Mouse (Mus musculus): ENCODE measurements around the gene Trappc4. TPM values are rescaled to one million over a fixed set of nuclear protein-coding genes. Genes with fewer than 3 reads are reported as not detected.

Gene Trappc4
- polyA plus RNA-seq, 1 experiment from 2014 or later: 347 TPM

DNA sequence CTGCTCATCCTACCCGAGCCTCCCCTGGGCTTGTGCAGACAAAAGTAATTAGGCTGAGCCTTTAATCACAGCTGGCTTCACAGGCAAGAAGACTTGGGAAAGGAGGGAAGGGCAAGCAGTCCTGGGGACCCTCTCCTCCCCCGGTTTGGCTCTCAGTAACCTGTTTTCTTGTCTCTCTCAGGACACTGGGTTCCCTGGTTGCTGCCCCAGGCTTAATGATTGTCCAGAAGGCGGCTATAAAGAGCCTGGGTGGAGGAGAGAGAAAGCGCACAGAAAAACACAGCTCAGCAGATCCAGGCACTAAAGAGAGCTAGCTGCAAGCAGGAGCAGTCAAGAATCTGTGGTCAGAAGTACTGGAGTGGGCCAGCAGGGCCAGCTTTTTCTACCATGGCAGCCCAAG is 9.3 kb downstream of the Trappc4 start:
- Histone ChIP-seq H3K27ac (ENCODE audit: low read depth, low read length) (no peak overlapping the region), H3K4me2 (ENCODE audit: low read length) (peak overlapping the region; percentile 71), H3K9ac (ENCODE audit: low read length) (peak overlapping the region; percentile 4; the same call in 1 of the 2 replicates), H3K4me3 (ENCODE audit: low read depth, low read length) (peak overlapping the region; percentile 66), H3K4me1 (ENCODE audit: control insufficient read depth, insufficient read depth, low read length) (0 out of 2 replicates have a peak, but pooled peaks cover 6% of the 10 kb centered on the region), H3K36me3 (ENCODE audit: control insufficient read depth, insufficient read depth, low read length) (peaks cover 40% of the 10 kb centered on the region), H3K27me3 (replicated peaks; ENCODE audit: control insufficient read depth, insufficient read depth, low read length) (no peaks in the 10 kb centered on the region), H3K9me3 (replicated peaks; ENCODE audit: control insufficient read depth, low read length) (no peaks in the 10 kb centered on the region)
- ATAC-seq (no peak), DNase-seq (ENCODE audit: low spot score) (no peak)
- WGBS: 15% methylated on average over 4 of the region's 4 CpGs

GRCm38 (mm10) chr9:44396684-44397411 is 10.6 kb downstream of the Trappc4 start, which contains the start of gene Slc37a4:
TSS of gene Slc37a4 (plus strand) at chr9:44396852.
- Histone ChIP-seq H3K4me3 (ENCODE audit: low read depth, low read length) (peak within 1 kb of the TSS; percentile 66), H3K27me3 (replicated peaks; ENCODE audit: control insufficient read depth, insufficient read depth, low read length) (no peaks in the 10 kb centered on the region)
- WGBS: under 1% methylated on average over 42 of the region's 43 CpGs

GRCm38 (mm10) chr9:44391466-44391865 is 15.9 kb downstream of the Trappc4 start:
- ATAC-seq: peak; percentile 61; the same call in 1 of the 2 replicates
- peaks cover 61% of the 10 kb centered on the region for H3K36me3 ChIP-seq (ENCODE audit: control insufficient read depth, insufficient read depth, low read length)
- 32% methylated on average over 4 of the region's 4 CpGs for WGBS

More at GRCm38 (mm10) chr9:44396684-44397411, 10.6 kb downstream of the Trappc4 start, which contains the start of gene Slc37a4:
- H3K27ac ChIP-seq (ENCODE audit: low read depth, low read length): peak within 1 kb of the TSS; percentile 39; the same call in 1 of the 2 replicates
- peak within 1 kb of the TSS; percentile 69 for H3K9ac ChIP-seq (ENCODE audit: low read length)
- peak within 1 kb of the TSS; percentile 71 for H3K4me2 ChIP-seq (ENCODE audit: low read length)
- peaks cover 39% of the 10 kb centered on the region for H3K36me3 ChIP-seq (ENCODE audit: control insufficient read depth, insufficient read depth, low read length)
- 0 out of 2 replicates have a peak, but pooled peaks cover 6% of the 10 kb centered on the region for H3K4me1 ChIP-seq (ENCODE audit: control insufficient read depth, insufficient read depth, low read length)
- H3K9me3 ChIP-seq (replicated peaks; ENCODE audit: control insufficient read depth, low read length): no peaks in the 10 kb centered on the region
- peak; percentile 97 for ATAC-seq
- DNase-seq (ENCODE audit: low spot score): peak; percentile 95

GRCm38 (mm10) chr9:44389273-44389672 is 18.1 kb downstream of the Trappc4 start:
- H3K27me3 ChIP-seq (replicated peaks; ENCODE audit: control insufficient read depth, insufficient read depth, low read length): no peaks in the 10 kb centered on the region
- H3K4me2 ChIP-seq (ENCODE audit: low read length): no peak overlapping the region
- no peak overlapping the region for H3K4me3 ChIP-seq (ENCODE audit: low read depth, low read length)
- H3K9ac ChIP-seq (ENCODE audit: low read length): no peak overlapping the region
- H3K9me3 ChIP-seq (replicated peaks; ENCODE audit: control insufficient read depth, low read length): no peaks in the 10 kb centered on the region
- ATAC-seq: no peak
- H3K4me1 ChIP-seq (ENCODE audit: control insufficient read depth, insufficient read depth, low read length): no peaks in the 10 kb centered on the region
- DNase-seq (ENCODE audit: low spot score): peak; percentile 59
- H3K27ac ChIP-seq (ENCODE audit: low read depth, low read length): no peak overlapping the region
- WGBS: 61% methylated on average over 8 of the region's 8 CpGs
- peaks cover 83% of the 10 kb centered on the region for H3K36me3 ChIP-seq (ENCODE audit: control insufficient read depth, insufficient read depth, low read length)

More at GRCm38 (mm10) chr9:44391466-44391865, 15.9 kb downstream of the Trappc4 start:
- H3K4me2 ChIP-seq (ENCODE audit: low read length): no peak overlapping the region
- no peaks in the 10 kb centered on the region for H3K27me3 ChIP-seq (replicated peaks; ENCODE audit: control insufficient read depth, insufficient read depth, low read length)
- DNase-seq (ENCODE audit: low spot score): peak; percentile 72
- no peak overlapping the region for H3K9ac ChIP-seq (ENCODE audit: low read length)
- H3K27ac ChIP-seq (ENCODE audit: low read depth, low read length): no peak overlapping the region; the same call in 1 of the 2 replicates
- no peaks in the 10 kb centered on the region for H3K4me1 ChIP-seq (ENCODE audit: control insufficient read depth, insufficient read depth, low read length)
- no peaks in the 10 kb centered on the region for H3K9me3 ChIP-seq (replicated peaks; ENCODE audit: control insufficient read depth, low read length)
- H3K4me3 ChIP-seq (ENCODE audit: low read depth, low read length): no peak overlapping the region

DNA sequence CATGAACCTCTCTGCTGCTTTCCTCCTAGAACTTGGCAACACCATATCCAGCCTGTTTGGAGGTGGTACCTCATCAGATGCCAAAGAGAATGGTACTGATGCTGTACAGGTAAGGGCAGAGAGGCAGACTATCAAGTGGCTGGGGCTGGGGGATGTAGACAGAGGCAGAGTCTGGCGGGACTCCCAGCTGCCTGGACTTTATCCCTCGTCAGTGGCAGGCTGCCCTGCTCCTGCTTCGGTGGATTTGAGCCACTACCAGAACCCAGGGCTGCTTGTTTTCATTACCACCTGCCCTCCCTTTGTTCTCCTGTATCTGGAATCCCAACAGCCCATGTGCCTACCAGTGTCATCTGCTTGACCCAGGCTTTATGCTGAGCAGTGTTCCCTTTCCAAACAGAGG is 20.2 kb downstream of the Trappc4 start:
- Histone ChIP-seq H3K4me3 (ENCODE audit: low read depth, low read length) (no peak overlapping the region), H3K36me3 (ENCODE audit: control insufficient read depth, insufficient read depth, low read length) (peaks cover 97% of the 10 kb centered on the region), H3K27ac (ENCODE audit: low read depth, low read length) (no peak overlapping the region), H3K4me1 (ENCODE audit: control insufficient read depth, insufficient read depth, low read length) (no peaks in the 10 kb centered on the region), H3K9me3 (replicated peaks; ENCODE audit: control insufficient read depth, low read length) (no peaks in the 10 kb centered on the region), H3K27me3 (replicated peaks; ENCODE audit: control insufficient read depth, insufficient read depth, low read length) (no peaks in the 10 kb centered on the region), H3K4me2 (ENCODE audit: low read length) (no peak overlapping the region), H3K9ac (ENCODE audit: low read length) (no peak overlapping the region)
- ATAC-seq (no peak), DNase-seq (ENCODE audit: low spot score) (no peak)
- WGBS: 85% methylated on average over 3 of the region's 3 CpGs

GRCm38 (mm10) chr9:44384596-44384995 is 22.8 kb downstream of the Trappc4 start:
- H3K36me3 ChIP-seq (ENCODE audit: control insufficient read depth, insufficient read depth, low read length): peaks cover 88% of the 10 kb centered on the region
- H3K4me2 ChIP-seq (ENCODE audit: low read length): no peak overlapping the region
- no peak for DNase-seq (ENCODE audit: low spot score)
- no peak overlapping the region for H3K9ac ChIP-seq (ENCODE audit: low read length)
- H3K27ac ChIP-seq (ENCODE audit: low read depth, low read length): no peak overlapping the region
- H3K4me1 ChIP-seq (ENCODE audit: control insufficient read depth, insufficient read depth, low read length): peaks cover 8% of the 10 kb centered on the region
- H3K4me3 ChIP-seq (ENCODE audit: low read depth, low read length): no peak overlapping the region
- WGBS: 94% methylated on average over 13 of the region's 13 CpGs
- H3K9me3 ChIP-seq (replicated peaks; ENCODE audit: control insufficient read depth, low read length): no peaks in the 10 kb centered on the region
- no peak for ATAC-seq
- H3K27me3 ChIP-seq (replicated peaks; ENCODE audit: control insufficient read depth, insufficient read depth, low read length): no peaks in the 10 kb centered on the region

- no peaks in the 10 kb centered on the region for H3K9me3 ChIP-seq (replicated peaks; ENCODE audit: control insufficient read depth, low read length)
- 7% methylated on average over 15 of the region's 15 CpGs for WGBS
- ATAC-seq (peak; percentile 30), DNase-seq (ENCODE audit: low spot score) (no peak)
- H3K4me3 ChIP-seq (ENCODE audit: low read depth, low read length): peak overlapping the region; percentile 86
- H3K4me2 ChIP-seq (ENCODE audit: low read length): peak overlapping the region; percentile 96
- peak overlapping the region; percentile 78 for H3K27ac ChIP-seq (ENCODE audit: low read depth, low read length)
- H3K36me3 ChIP-seq (ENCODE audit: control insufficient read depth, insufficient read depth, low read length): peaks cover 41% of the 10 kb centered on the region
- H3K27me3 ChIP-seq (replicated peaks; ENCODE audit: control insufficient read depth, insufficient read depth, low read length): no peaks in the 10 kb centered on the region
- peak overlapping the region; percentile 90 for H3K9ac ChIP-seq (ENCODE audit: low read length)
- peaks cover 8% of the 10 kb centered on the region for H3K4me1 ChIP-seq (ENCODE audit: control insufficient read depth, insufficient read depth, low read length)
Measured at GRCm38 (mm10) chr9:44379862-44380261, 27.5 kb downstream of the Trappc4 start.

DNA sequence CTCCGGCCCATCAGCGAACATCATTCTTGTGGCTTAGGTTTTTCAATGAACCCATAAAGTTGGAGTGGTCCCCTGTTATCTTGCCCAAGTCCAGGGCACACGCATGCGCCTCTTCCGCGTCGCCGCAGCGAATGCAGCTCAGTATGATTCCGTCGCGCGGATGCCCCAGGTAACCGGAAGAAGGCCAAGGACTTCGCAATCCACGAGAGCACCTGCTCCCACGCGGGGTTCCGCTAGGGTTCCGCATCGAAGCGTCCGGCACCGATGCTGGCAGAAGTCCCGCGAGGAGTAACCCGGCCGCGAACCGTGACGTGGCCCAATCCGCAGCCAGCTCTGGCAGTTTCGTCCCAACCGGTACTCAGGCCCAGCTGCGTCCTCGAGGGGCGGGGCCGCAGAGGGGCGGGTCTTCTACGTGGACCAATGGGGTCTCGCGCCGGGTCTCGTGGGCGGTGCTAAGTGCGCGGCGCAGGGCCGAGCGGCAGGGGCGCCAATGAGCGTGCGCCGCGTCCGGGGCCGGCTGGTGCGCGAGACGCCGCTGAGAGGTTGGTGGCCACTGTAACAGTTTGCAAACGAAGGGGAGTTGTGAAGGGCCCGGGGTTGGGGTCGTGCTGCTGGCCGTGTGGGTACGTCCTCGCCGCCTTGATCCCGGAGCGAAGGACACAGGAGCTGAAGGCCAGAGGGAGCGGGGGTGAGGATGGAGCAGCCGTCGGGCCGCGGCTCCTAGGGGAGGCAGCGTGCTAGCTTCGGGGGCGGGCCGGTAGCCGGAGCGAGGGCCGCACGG is 28.2 kb downstream of the Trappc4 start, which contains the start of gene Hyou1:
Gene Hyou1, plus strand, starts transcription at position 437 of the 781 bp plus-strand sequence.
- Histone ChIP-seq H3K4me2 (ENCODE audit: low read length) (peak within 1 kb of the TSS; percentile 96), H3K9ac (ENCODE audit: low read length) (peak within 1 kb of the TSS; percentile 90), H3K27ac (ENCODE audit: low read depth, low read length) (peak within 1 kb of the TSS; percentile 82), H3K4me1 (ENCODE audit: control insufficient read depth, insufficient read depth, low read length) (peaks cover 8% of the 10 kb centered on the region), H3K36me3 (ENCODE audit: control insufficient read depth, insufficient read depth, low read length) (peaks cover 35% of the 10 kb centered on the region), H3K9me3 (replicated peaks; ENCODE audit: control insufficient read depth, low read length) (no peaks in the 10 kb centered on the region), H3K27me3 (replicated peaks; ENCODE audit: control insufficient read depth, insufficient read depth, low read length) (no peaks in the 10 kb centered on the region), H3K4me3 (ENCODE audit: low read depth, low read length) (peak within 1 kb of the TSS; percentile 86)
- WGBS: under 1% methylated on average over 83 of the region's 83 CpGs
- peak; percentile 99 for ATAC-seq
- peak; percentile 98 for DNase-seq (ENCODE audit: low spot score)
